Comparison of ENCODE assay signal across 19 mouse cellular contexts in genomic region chr3:21128821-21129504, GRCm38 (mm10).
DNase-seq lines count a peak whose midpoint lies in the region; ATAC-seq and TF ChIP-seq lines count a peak whose summit lies in the region.
"Had no signal": no experiment of that assay in that cellular context is flagged by ENCODE, and none has a peak within 500 bp of the region (broad histone marks: within the 10 kb centered on the region; RNA-seq: fewer than 3 reads in every experiment).

No protein-coding gene starts in this region.

- peak; percentile 64 to 67; a peak in 3 of 4 replicates for ATAC-seq in hematopoietic stem cell, adult 5-6 weeks (replicated peaks in 1 of 2; ENCODE audit: insufficient read depth in 1 of 2, low FRiP score in 2 of 2, low TSS enrichment in 1 of 2, low read depth in 1 of 2, poor library complexity in 2 of 2, severe bottlenecking in 2 of 2)
- peak; percentile 66 for ATAC-seq in neutrophil, adult 5-6 weeks (ENCODE audit: extremely low read depth, insufficient number of reproducible peaks, low FRiP score, poor library complexity, severe bottlenecking)
- ATAC-seq: CD4-positive, CD25-positive, alpha-beta regulatory T cell, adult 4 months; forebrain, postnatal 0 days; hindbrain, embryonic 16.5 days had no signal

- peak; percentile 90 for TF ChIP-seq EP300 in CH12.LX (IDR thresholded peaks at IDR 0.05; ENCODE audit: low read length)
- no peak for TF ChIP-seq EP300 in heart, adult 2 months (IDR thresholded peaks at IDR 0.05; ENCODE audit: insufficient read depth, low read depth, low read length)

- dilution Hi-C loops in CH12.LX (cut with MboI; ENCODE audit: extremely low pct_ligation_motif_present, extremely low pct_unique_long_range_greater_than_20kb, low sequenced_read_pairs): no loop called here

- WGBS in heart, adult 2 months: 88% methylated on average over 1 of the region's 1 CpGs

- no peaks in the 10 kb centered on the region for H3K27me3 ChIP-seq in CH12.LX (replicated peaks)
- no peaks in the 10 kb centered on the region for H3K27me3 ChIP-seq in heart, adult 2 months (ENCODE audit: control insufficient read depth, insufficient read depth, low read length)
- H3K27me3 ChIP-seq: embryonic facial prominence, embryonic 12.5 days; heart, embryonic 13.5 days; hindbrain, embryonic 12.5 days had no signal

- in situ Hi-C loops in CH12.LX (cut with MboI; ENCODE audit: low pct_ligation_motif_present, low pct_unique_long_range_greater_than_20kb, low sequenced_read_pairs): no loop called here

- H3K9ac ChIP-seq in CH12.LX (ENCODE audit: insufficient read depth, low read depth): no peak overlapping the region
- H3K9ac ChIP-seq in heart, adult 2 months (ENCODE audit: low read depth, low read length): no peak overlapping the region
- H3K9ac ChIP-seq: embryonic facial prominence, embryonic 12.5 days; forebrain, postnatal 0 days; heart, embryonic 13.5 days; hindbrain, embryonic 12.5 days had no signal

- no peaks in the 10 kb centered on the region for H3K36me3 ChIP-seq in CH12.LX (replicated peaks in 1 of 2; ENCODE audit: control insufficient read depth in 1 of 2, insufficient read depth in 1 of 2, low read length in 1 of 2)
- H3K36me3 ChIP-seq in heart, adult 2 months (ENCODE audit: control insufficient read depth, insufficient read depth, low read length): no peaks in the 10 kb centered on the region
- H3K36me3 ChIP-seq: embryonic facial prominence, embryonic 12.5 days; heart, embryonic 13.5 days; hindbrain, embryonic 12.5 days had no signal

- H3K4me2 ChIP-seq in CH12.LX (ENCODE audit: insufficient read depth, low read depth, poor library complexity, severe bottlenecking): no peak overlapping the region
- H3K4me2 ChIP-seq: embryonic facial prominence, embryonic 12.5 days; heart, embryonic 13.5 days; hindbrain, embryonic 12.5 days had no signal

- TF ChIP-seq RAD21 in CH12.LX (IDR thresholded peaks at IDR 0.05; ENCODE audit: low read depth, low read length): no peak

- no peaks in the 10 kb centered on the region for H3K79me2 ChIP-seq in CH12.LX (replicated peaks; ENCODE audit: control insufficient read depth, extremely low read depth, insufficient read depth, poor library complexity, severe bottlenecking)
- H3K79me2 ChIP-seq in heart, adult 2 months (replicated peaks; ENCODE audit: control insufficient read depth, insufficient read depth, low read length): no peaks in the 10 kb centered on the region

- peaks cover 0 to 13% of the 10 kb centered on the region in 2 experiments; a peak in 2 of 4 replicates for H3K4me1 ChIP-seq in CH12.LX (ENCODE audit: control insufficient read depth in 1 of 2, insufficient read depth in 2 of 2)
- H3K4me1 ChIP-seq in heart, adult 2 months (ENCODE audit: control insufficient read depth, insufficient read depth, low read length): no peaks in the 10 kb centered on the region
- H3K4me1 ChIP-seq: embryonic facial prominence, embryonic 12.5 days; heart, embryonic 13.5 days; hindbrain, embryonic 12.5 days had no signal

- no peak for TF ChIP-seq POLR2A in CH12.LX (IDR thresholded peaks at IDR 0.05; ENCODE audit: low read depth, low read length)
- TF ChIP-seq POLR2A in heart, adult 2 months (IDR thresholded peaks at IDR 0.05; ENCODE audit: insufficient read depth, low read depth, low read length): no peak

- intact Hi-C loops in heart, adult 2 months (cut with DNase I): no loop called here

- no peak for TF ChIP-seq CTCF in CH12.LX (conservative IDR thresholded peaks at IDR 0.05 in 1 of 2, IDR thresholded peaks at IDR 0.05 in 1 of 2; ENCODE audit: low read depth in 2 of 2, low read length in 2 of 2)
- no peak for TF ChIP-seq CTCF in heart, adult 2 months (IDR thresholded peaks at IDR 0.05)

- H3K9me3 ChIP-seq in CH12.LX (replicated peaks; ENCODE audit: low read length): no peaks in the 10 kb centered on the region
- H3K9me3 ChIP-seq: embryonic facial prominence, embryonic 12.5 days; heart, embryonic 13.5 days; hindbrain, embryonic 12.5 days had no signal

- peak; percentile 17 for DNase-seq in CH12.LX (ENCODE audit: extremely low read depth)
- peak; percentile 52 for DNase-seq in MEL-GATA-1-ER (ENCODE audit: extremely low read depth, low read depth)
- no peak for DNase-seq in heart, adult 2 months
- no peak for DNase-seq in kidney, adult 11 months
- no peak for DNase-seq in spleen, postnatal 4 days (ENCODE audit: low spot score in 2 of 2)
- DNase-seq: adrenal gland, adult 2 months; adrenal gland, postnatal 25 days; cerebellum, adult 8-10 months; cerebellum, postnatal 14 days; forebrain, postnatal 0 days; gastrocnemius, postnatal 14 days; heart, postnatal 36 days had no signal

- no peak overlapping the region for H3K4me3 ChIP-seq in CH12.LX (replicated peaks in 1 of 3; ENCODE audit: low read depth in 2 of 3, low read length in 2 of 3, poor library complexity in 1 of 3)
- H3K4me3 ChIP-seq in heart, adult 2 months: no peak overlapping the region
- H3K4me3 ChIP-seq: embryonic facial prominence, embryonic 12.5 days; heart, embryonic 13.5 days; hindbrain, embryonic 12.5 days had no signal

- no peak overlapping the region for H3K27ac ChIP-seq in CH12.LX (ENCODE audit: insufficient read depth, low read depth)
- H3K27ac ChIP-seq in heart, adult 2 months: no peak overlapping the region
- H3K27ac ChIP-seq: embryonic facial prominence, embryonic 12.5 days; heart, embryonic 13.5 days; hindbrain, embryonic 12.5 days had no signal

TF ChIP-seq in CH12.LX, 34 proteins besides CTCF, POLR2A, EP300 and RAD21:
- TF ChIP-seq IRF4 (IDR thresholded peaks at IDR 0.05; ENCODE audit: low read depth, low read length) (0 out of 2 replicates have a peak, but pooled peaks have one; percentile 31), NELFE (IDR thresholded peaks at IDR 0.05; ENCODE audit: low read depth, low read length) (no peak)
TF ChIP-seq in CH12.LX: peak in this region for 1.

Comparison
In these comparisons a context has a peak if more than half of its experiments do, and no peak if none do; other contexts are left out.
1. DNase-seq: peak in CH12.LX (single experiment) and MEL-GATA-1-ER (single experiment); none in heart, adult 2 months (0 of 2), kidney, adult 11 months (single experiment) and spleen, postnatal 4 days (0 of 2).